Mouse (Mus musculus) forebrain, postnatal 0 days (tissue): ENCODE measurements around the gene Gm49366. TPM values are rescaled to one million over a fixed set of nuclear protein-coding genes. Genes with fewer than 3 reads are reported as not detected.
"Not testable (repeated sequence)": the region's sequence is repeated elsewhere in the genome, so short reads cannot be mapped to it uniquely, and the experiment has no call there.

Experiments
- ATAC-seq: fragments of 200-750 bp; cut with Nextera tagmentation; 2 replicates; pipeline ENCODE4 v1.8.0; 2017; ENCODE audit warnings: mild to moderate bottlenecking, moderate library complexity
- DNase-seq: peaks from one replicate; pipeline ENCODE4 v3.0.0-alpha.2; 2015
- H3K27ac ChIP-seq: fragments of 300-500 bp; sonication (generic); 2 replicates; pipeline ENCODE4 v1.5.1; 2014; ENCODE audit warnings: low read depth, mild to moderate bottlenecking, antibody characterized with exemption, low read length, moderate library complexity, mixed read lengths
- H3K27me3 ChIP-seq: fragments of 300-500 bp; sonication (generic); 2 replicates; pipeline ENCODE4 v1.6.1; 2014; ENCODE audit warnings: mild to moderate bottlenecking, low read length, mixed read lengths; ENCODE audit not compliant: insufficient read depth
- H3K36me3 ChIP-seq: fragments of 300-500 bp; sonication (generic); 2 replicates; pipeline ENCODE4 v1.6.1; 2014; ENCODE audit warnings: mild to moderate bottlenecking, moderate library complexity; ENCODE audit not compliant: insufficient read depth
- H3K4me1 ChIP-seq: fragments of 300-500 bp; sonication (generic); 2 replicates; pipeline ENCODE4 v1.6.1; 2014; ENCODE audit warnings: antibody characterized with exemption; ENCODE audit not compliant: insufficient read depth
- H3K4me2 ChIP-seq: fragments of 300-500 bp; sonication (generic); 2 replicates; pipeline ENCODE4 v1.6.1; 2014; ENCODE audit warnings: low read depth, mild to moderate bottlenecking, moderate library complexity
- H3K4me3 ChIP-seq: fragments of 300-500 bp; sonication (generic); 2 replicates; pipeline ENCODE4 v1.5.1; 2014; ENCODE audit warnings: low read depth, low read length, mixed read lengths
- H3K9ac ChIP-seq: fragments of 300-500 bp; sonication (generic); 2 replicates; pipeline ENCODE4 v1.6.1; 2014; ENCODE audit warnings: mild to moderate bottlenecking
- H3K9me3 ChIP-seq: fragments of 300-500 bp; sonication (generic); 2 replicates; pipeline ENCODE4 v1.6.1; 2016; ENCODE audit warnings: low read length
- CTCF ChIP-seq: sonication (generic); IDR thresholded peaks from 2 replicates; pipeline ENCODE4 v1.5.1; 2016; ENCODE audit warnings: antibody characterized with exemption, control low read depth, low read depth
- WGBS: fragments of 180-500 bp; shearing (Covaris S2); extraction: QIAGEN DNeasy Blood & Tissue Kit; methylation state at CpG from one replicate; pipeline ENCODE4 v1.1.7; 2014; 5-methylcytosine and 5-hydroxymethylcytosine counted together
- polyA plus RNA-seq: library from polyadenylated mRNA; unstranded; fragments of >200 nt; fragmentation: Nextera tagmentation; extraction: Ambion mirVana; gene quantifications from 2 replicates; pipeline ENCODE4 v1.2.1, GENCODE M21; 2015
- total RNA-seq: library from RNA; depleted of rRNA; stranded (reverse); fragments of >200 nt; gene quantifications from 2 replicates; pipeline ENCODE4 v1.2.3, GENCODE M21; 2014

Gene Gm49366
- total and polyA plus RNA-seq, 2 experiments from 2014 or later: not detected

DNA sequence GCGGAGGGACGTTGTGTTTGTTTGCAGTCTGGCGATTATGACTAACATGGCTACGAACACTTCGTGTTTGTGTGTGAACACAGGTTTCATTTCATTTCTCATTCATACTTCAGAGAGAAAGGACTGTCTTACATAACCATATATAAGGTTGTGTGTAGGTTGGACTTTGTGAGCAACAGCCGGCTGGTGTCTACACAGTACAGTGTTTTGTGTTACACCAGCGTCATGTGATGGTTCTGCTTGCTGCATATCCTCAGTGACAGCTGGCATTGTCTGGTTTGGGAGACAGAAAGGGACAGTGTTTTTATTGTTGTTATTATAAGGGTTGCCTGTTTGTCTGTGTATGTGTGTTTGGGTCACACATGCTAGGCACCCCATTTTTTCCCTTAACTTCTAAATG is 25.0 kb upstream of the Gm49366 start:
- Histone ChIP-seq H3K4me1 (peaks cover 15% of the 10 kb centered on the region), H3K27ac (no peak overlapping the region), H3K4me2 (no peak overlapping the region), H3K9me3 (no peaks in the 10 kb centered on the region), H3K9ac (no peak overlapping the region), H3K36me3 (no peaks in the 10 kb centered on the region), H3K4me3 (no peak overlapping the region), H3K27me3 (no peaks in the 10 kb centered on the region)
- 92% methylated on average over 7 of the region's 7 CpGs for WGBS
- DNase-seq: no peak
- no peak for ATAC-seq
- no peak for TF ChIP-seq CTCF

DNA sequence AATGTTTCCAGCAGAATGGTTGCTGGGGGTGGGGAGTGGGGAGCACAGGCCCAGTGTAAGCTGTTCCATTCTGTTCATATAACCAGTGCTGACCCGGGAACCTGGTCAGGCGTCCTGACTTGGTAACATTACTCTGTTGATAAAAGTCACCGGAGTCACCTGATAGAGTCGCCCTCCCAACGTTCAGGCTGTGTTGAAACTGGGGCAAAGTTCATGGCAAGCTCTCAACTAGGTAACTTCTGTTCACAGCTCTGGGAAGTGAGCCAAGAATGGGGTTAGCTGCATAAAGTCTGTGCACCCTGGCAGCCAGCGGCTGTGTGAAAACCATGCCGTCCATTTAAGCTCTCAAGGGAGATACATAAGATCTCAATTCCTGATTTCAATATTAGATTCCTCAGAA is 18.2 kb upstream of the Gm49366 start:
- not testable (repeated sequence) for H3K27ac ChIP-seq, H3K4me2 ChIP-seq, H3K4me1 ChIP-seq, H3K9ac ChIP-seq, H3K9me3 ChIP-seq, H3K27me3 ChIP-seq, H3K4me3 ChIP-seq, H3K36me3 ChIP-seq, ATAC-seq
- DNase-seq: peak; percentile 35
- 51% methylated on average over 7 of the region's 7 CpGs for WGBS

DNA sequence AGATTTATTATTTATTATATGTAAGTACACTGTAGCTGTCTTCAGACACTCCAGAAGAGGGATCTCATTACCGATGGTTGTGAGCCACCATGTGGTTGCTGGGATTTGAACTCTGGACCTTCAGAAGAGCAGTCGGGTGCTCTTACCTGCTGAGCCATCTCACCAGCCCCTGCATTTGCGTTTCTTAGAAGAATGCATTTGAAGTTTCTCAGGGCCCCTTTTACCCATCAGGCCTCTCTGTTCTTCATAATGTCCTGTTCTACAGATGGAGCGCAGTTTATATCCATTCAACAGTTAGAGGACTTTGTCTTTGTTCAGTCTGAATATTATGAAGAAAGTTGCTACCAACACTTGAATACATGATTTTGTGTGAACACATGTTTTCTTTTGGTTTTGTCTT is 16.5 kb upstream of the Gm49366 start:
- not testable (repeated sequence) for H3K4me3 ChIP-seq, H3K9ac ChIP-seq, H3K9me3 ChIP-seq, H3K27me3 ChIP-seq, H3K4me1 ChIP-seq, H3K27ac ChIP-seq, H3K36me3 ChIP-seq, DNase-seq, ATAC-seq, H3K4me2 ChIP-seq
- 93% methylated on average over 4 of the region's 4 CpGs for WGBS

DNA sequence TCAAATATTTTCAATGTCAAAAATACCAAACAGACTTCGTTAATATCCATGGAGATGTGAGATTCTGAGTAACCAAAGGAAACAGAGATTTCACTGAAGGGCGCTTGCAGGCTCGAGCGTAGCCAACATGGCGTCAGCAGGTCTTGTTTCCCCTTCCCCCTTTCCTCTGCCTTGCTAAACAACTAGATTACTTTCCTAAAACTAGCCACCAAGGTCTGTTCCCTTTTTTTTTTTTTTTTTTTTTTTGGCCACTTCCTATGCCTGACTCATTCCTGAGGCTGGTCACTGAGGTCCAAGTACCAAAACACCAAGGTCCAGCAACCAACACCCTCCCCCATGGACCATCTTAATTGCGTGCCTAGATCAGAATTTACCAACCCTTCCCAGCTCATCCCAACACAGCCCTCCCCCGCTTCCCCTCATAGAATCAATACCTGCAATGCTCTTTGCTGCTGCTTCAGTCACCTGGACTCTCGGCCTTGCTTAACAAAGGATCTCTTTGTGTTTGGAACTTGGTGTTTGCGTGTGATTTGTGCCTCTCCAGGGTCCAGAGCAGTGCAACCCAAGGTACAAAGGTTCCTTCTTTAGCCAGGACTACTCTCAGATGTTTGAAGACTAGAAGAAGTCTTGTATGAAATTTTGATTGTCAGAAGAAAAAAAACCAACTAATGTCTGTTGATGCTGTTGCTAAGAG is 15.5 kb upstream of the Gm49366 start:
- TF ChIP-seq CTCF: no peak
- 83% methylated on average over 9 of the region's 9 CpGs for WGBS
- Histone ChIP-seq H3K9ac (no peak overlapping the region), H3K4me3 (no peak overlapping the region), H3K27ac (no peak overlapping the region), H3K4me1 (no peaks in the 10 kb centered on the region), H3K4me2 (no peak overlapping the region), H3K36me3 (no peaks in the 10 kb centered on the region), H3K27me3 (no peaks in the 10 kb centered on the region), H3K9me3 (no peaks in the 10 kb centered on the region)
- DNase-seq (no peak), ATAC-seq (no peak)

DNA sequence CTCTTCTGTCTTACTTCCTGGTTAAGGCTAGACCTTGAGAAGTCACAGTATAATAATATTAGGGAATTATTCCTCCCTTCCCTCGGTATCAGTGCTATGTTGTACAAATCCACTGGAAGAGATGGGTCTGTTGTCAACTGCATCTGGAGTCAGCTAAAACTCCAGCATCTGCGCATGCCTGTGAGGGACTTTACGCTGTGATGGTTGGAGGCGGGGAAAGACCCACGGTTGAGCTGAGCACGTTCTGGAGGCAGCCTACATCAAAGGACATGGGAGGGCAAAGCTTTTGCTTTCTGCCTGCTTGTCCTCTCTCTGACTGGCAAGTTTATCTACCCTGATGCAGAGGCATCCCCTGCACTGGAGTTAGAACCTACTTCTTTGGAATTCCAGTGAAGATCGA is 12.8 kb upstream of the Gm49366 start:
- no peak for DNase-seq
- no peak for TF ChIP-seq CTCF
- H3K4me3 ChIP-seq: no peak overlapping the region
- H3K27me3 ChIP-seq: no peaks in the 10 kb centered on the region
- 92% methylated on average over 7 of the region's 7 CpGs for WGBS
- no peak overlapping the region for H3K27ac ChIP-seq
- H3K4me1 ChIP-seq: no peaks in the 10 kb centered on the region
- no peaks in the 10 kb centered on the region for H3K9me3 ChIP-seq
- ATAC-seq: no peak
- H3K36me3 ChIP-seq: no peaks in the 10 kb centered on the region
- no peak overlapping the region for H3K4me2 ChIP-seq
- no peak overlapping the region for H3K9ac ChIP-seq

DNA sequence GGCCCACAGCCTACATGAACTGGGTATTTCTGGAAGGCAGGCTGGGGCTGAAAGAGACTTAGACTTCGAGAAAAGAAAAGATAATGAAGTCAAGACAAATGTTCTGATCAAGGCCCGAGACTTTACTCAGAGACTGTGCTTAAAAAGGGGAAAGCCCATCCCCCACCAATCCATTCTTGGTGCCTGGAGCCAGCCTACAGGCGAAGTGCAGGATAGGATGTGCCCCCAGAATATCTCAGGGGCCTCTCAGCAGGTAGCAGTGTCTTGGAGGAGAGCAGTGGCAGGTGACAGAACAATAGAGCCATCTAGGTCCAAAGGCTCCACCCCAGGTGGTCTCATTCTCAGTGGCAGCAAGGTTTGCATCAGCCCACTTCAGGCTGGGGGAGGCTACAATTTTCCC is 10.4 kb upstream of the Gm49366 start:
- ATAC-seq, H3K9ac ChIP-seq, H3K36me3 ChIP-seq, H3K27ac ChIP-seq, DNase-seq, H3K27me3 ChIP-seq, H3K4me3 ChIP-seq, H3K4me1 ChIP-seq, H3K9me3 ChIP-seq, H3K4me2 ChIP-seq: not testable (repeated sequence)
- WGBS: 47% methylated on average over 3 of the region's 3 CpGs

DNA sequence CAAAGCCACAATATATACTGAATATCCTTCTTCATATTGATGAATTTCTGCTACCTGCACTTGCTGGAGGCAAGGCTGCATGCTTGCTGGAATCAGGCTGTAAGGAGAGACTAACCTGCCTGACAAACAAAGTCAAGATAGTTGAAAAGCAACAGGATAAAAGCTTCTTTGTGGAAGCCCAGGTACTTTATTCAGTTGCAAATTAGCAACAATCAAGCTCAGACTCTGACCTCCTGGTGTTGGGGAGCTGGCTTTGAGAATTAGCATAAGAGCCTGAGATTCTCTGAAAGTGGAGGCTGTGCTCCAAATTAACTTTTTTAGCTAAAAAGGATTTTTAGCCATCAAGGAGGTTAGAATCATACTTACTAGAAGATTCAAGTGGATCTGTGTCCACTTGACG is 9.7 kb upstream of the Gm49366 start:
- DNase-seq, H3K4me3 ChIP-seq, H3K27ac ChIP-seq, ATAC-seq, H3K4me1 ChIP-seq, H3K4me2 ChIP-seq, H3K36me3 ChIP-seq, H3K9me3 ChIP-seq, H3K27me3 ChIP-seq, H3K9ac ChIP-seq: not testable (repeated sequence)
- 82% methylated on average over 1 of the region's 1 CpGs for WGBS
